Mouse (Mus musculus) liver, embryonic 11.5 days (tissue): ENCODE measurements around the gene Wnt5a. TPM values are rescaled to one million over a fixed set of nuclear protein-coding genes. Genes with fewer than 3 reads are reported as not detected.

Experiments used
- ATAC-seq: fragments of 200-750 bp; cut with Nextera tagmentation; replicated peaks from 2 replicates; pipeline ENCODE4 v1.8.0; 2017; ENCODE audit warnings: moderate number of reproducible peaks, mild to moderate bottlenecking, moderate TSS enrichment, moderate library complexity; ENCODE audit not compliant: low FRiP score
- DNase-seq: peaks from one replicate; pipeline ENCODE4 v3.0.0-alpha.2; 2017; ENCODE audit warnings: low spot score
- H3K27ac ChIP-seq: fragments of 300-500 bp; sonication (generic); 2 replicates; pipeline ENCODE4 v1.5.1; 2014; ENCODE audit warnings: mild to moderate bottlenecking, low read depth, low read length, control low read depth
- H3K27me3 ChIP-seq: fragments of 300-500 bp; sonication (generic); replicated peaks from 2 replicates; pipeline ENCODE4 v1.6.1; 2014; ENCODE audit warnings: low read length, mixed read lengths; ENCODE audit not compliant: control insufficient read depth, insufficient read depth
- H3K36me3 ChIP-seq: fragments of 300-500 bp; sonication (generic); 2 replicates; pipeline ENCODE4 v1.6.1; 2014; ENCODE audit warnings: mild to moderate bottlenecking, low read length, moderate library complexity, mixed read lengths; ENCODE audit not compliant: control insufficient read depth, insufficient read depth
- H3K4me1 ChIP-seq: fragments of 300-500 bp; sonication (generic); replicated peaks from 2 replicates; pipeline ENCODE4 v1.6.1; 2014; ENCODE audit warnings: low read length, mixed read lengths; ENCODE audit not compliant: control insufficient read depth, insufficient read depth
- H3K4me2 ChIP-seq: fragments of 300-500 bp; sonication (generic); 2 replicates; pipeline ENCODE4 v1.6.1; 2014; ENCODE audit warnings: mild to moderate bottlenecking, control low read depth, moderate library complexity
- H3K4me3 ChIP-seq: fragments of 300-500 bp; sonication (generic); 2 replicates; pipeline ENCODE4 v1.5.1; 2014; ENCODE audit warnings: low read depth, low read length, control low read depth
- H3K9ac ChIP-seq: fragments of 300-500 bp; sonication (generic); 2 replicates; pipeline ENCODE4 v1.6.1; 2014; ENCODE audit warnings: low read depth, low read length, control low read depth
- H3K9me3 ChIP-seq: fragments of 300-500 bp; sonication (generic); 2 replicates; pipeline ENCODE4 v1.6.1; 2016; ENCODE audit warnings: low read length, inconsistent platforms, mixed read lengths; ENCODE audit not compliant: control insufficient read depth
- WGBS: fragments of 180-500 bp; shearing (Covaris S2); extraction: QIAGEN DNeasy Blood & Tissue Kit; methylation state at CpG from one replicate; pipeline ENCODE4 v1.1.7; 2014; 5-methylcytosine and 5-hydroxymethylcytosine counted together
- polyA plus RNA-seq: library from polyadenylated mRNA; unstranded; fragments of >200 nt; fragmentation: Nextera tagmentation; extraction: Ambion mirVana; gene quantifications from 2 replicates; pipeline ENCODE4 v1.2.1, GENCODE M21; 2014

Wnt5a gene
- polyA plus RNA-seq, 1 experiment from 2014 or later = 3.7 TPM

- no peak for DNase-seq
- Histone ChIP-seq H3K9ac (no peak overlapping the region), H3K4me2 (no peak overlapping the region), H3K36me3 (no peaks in the 10 kb centered on the region), H3K9me3 (no peaks in the 10 kb centered on the region), H3K4me3 (no peak overlapping the region), H3K4me1 (no peaks in the 10 kb centered on the region), H3K27me3 (peaks cover 5% of the 10 kb centered on the region; the same call in 1 of the 2 replicates), H3K27ac (no peak overlapping the region)
- no peak for ATAC-seq
- 19% methylated on average over 1 of the region's 1 CpGs for WGBS
These were observed 27.0 kb downstream of the Wnt5a start for GRCm38 (mm10) chr14:28531531-28531930.

GRCm38 (mm10) chr14:28532943-28533342 lies 28.4 kb downstream of the Wnt5a start:
- Histone ChIP-seq H3K9me3 (no peaks in the 10 kb centered on the region), H3K4me3 (no peak overlapping the region), H3K27me3 (peaks cover 5% of the 10 kb centered on the region; the same call in 1 of the 2 replicates), H3K9ac (no peak overlapping the region), H3K36me3 (no peaks in the 10 kb centered on the region), H3K27ac (no peak overlapping the region), H3K4me1 (no peaks in the 10 kb centered on the region), H3K4me2 (no peak overlapping the region)
- 82% methylated on average over 11 of the region's 11 CpGs for WGBS
- DNase-seq (no peak), ATAC-seq (no peak)

DNA sequence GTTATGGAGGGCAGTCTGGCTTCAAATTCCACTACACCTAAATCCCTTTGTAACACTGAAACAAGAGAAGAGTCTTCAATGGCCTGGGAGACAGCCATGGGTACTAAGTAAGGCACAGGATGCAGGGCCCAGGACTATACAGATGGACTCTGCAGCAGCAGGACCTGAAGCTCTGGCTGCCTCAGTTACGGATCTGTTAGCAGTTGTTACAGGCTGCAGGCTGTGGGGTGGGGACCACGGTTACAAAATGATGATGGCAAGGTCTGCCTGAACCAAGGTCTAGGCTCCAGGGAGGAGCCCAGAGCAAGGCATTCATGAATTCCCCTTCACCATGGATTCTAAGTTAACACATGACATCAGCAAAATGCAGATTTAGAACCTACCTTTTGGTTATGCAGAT lies 29.3 kb downstream of the Wnt5a start:
- H3K36me3 ChIP-seq = no peaks in the 10 kb centered on the region
- peaks cover 5% of the 10 kb centered on the region; the same call in 1 of the 2 replicates for H3K27me3 ChIP-seq
- no peak overlapping the region for H3K4me2 ChIP-seq
- H3K9ac ChIP-seq = no peak overlapping the region
- 70% methylated on average over 2 of the region's 2 CpGs for WGBS
- no peaks in the 10 kb centered on the region for H3K4me1 ChIP-seq
- ATAC-seq (no peak), DNase-seq (no peak)
- no peak overlapping the region for H3K4me3 ChIP-seq
- no peaks in the 10 kb centered on the region for H3K9me3 ChIP-seq
- no peak overlapping the region for H3K27ac ChIP-seq

DNA sequence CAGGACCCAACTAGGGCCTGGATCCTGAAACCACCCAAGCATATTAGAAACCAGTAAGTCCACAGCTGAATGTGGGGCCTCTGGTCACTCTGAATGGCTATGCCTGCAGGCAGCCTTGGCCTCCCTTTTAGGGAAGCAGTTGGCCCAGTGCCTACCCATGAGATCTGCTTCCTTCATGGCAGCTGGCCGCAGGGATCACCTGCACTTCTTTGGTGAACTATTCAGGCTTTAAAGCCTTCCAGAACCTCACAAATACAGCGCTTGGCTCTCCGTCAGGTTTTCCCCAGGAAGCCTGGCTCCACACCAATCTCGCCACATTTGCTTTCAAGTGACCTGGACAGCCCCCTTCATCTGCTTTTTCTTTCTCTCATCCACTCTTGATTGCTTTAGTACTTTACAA lies 31.3 kb downstream of the Wnt5a start:
- 77% methylated on average over 4 of the region's 4 CpGs for WGBS
- Histone ChIP-seq H3K27ac (no peak overlapping the region), H3K4me1 (no peaks in the 10 kb centered on the region), H3K9me3 (no peaks in the 10 kb centered on the region), H3K4me2 (no peak overlapping the region), H3K36me3 (no peaks in the 10 kb centered on the region), H3K9ac (no peak overlapping the region), H3K27me3 (0 out of 2 replicates have a peak, but pooled peaks cover 2% of the 10 kb centered on the region), H3K4me3 (no peak overlapping the region)
- ATAC-seq (no peak), DNase-seq (no peak)

DNA sequence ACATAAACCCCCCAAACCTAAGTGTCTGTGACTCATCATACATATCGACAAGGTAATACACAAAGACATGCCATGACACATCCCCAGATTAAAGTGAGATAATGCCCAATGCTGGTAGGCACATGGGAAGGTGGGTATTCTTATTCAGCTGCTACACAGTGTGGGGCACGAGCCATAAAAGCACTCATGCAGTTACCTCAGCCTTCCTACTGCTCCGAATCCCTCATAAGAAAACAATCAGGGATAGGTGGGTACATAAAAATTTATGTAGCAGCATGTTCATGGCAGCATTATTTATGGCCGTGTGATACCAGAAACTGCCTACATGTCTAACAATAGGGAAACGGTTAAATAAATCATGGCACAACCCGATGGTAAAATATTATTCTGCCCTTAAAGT lies 35.0 kb downstream of the Wnt5a start:
- WGBS = 77% methylated on average over 6 of the region's 6 CpGs
- ATAC-seq = no peak
- no peak overlapping the region for H3K27ac ChIP-seq

GRCm38 (mm10) chr14:28542117-28542741 lies 37.7 kb downstream of the Wnt5a start:
- DNase-seq (no peak), ATAC-seq (no peak)
- no peak overlapping the region for H3K4me3 ChIP-seq
- no peak overlapping the region for H3K27ac ChIP-seq
- 63% methylated on average over 4 of the region's 4 CpGs for WGBS
- H3K4me2 ChIP-seq = no peak overlapping the region
- no peaks in the 10 kb centered on the region for H3K9me3 ChIP-seq
- no peaks in the 10 kb centered on the region for H3K36me3 ChIP-seq
- H3K27me3 ChIP-seq = no peaks in the 10 kb centered on the region
- H3K9ac ChIP-seq = no peak overlapping the region
- H3K4me1 ChIP-seq = no peaks in the 10 kb centered on the region

More for the DNA sequence above, 35.0 kb downstream of the Wnt5a start:
- Histone ChIP-seq H3K9ac (no peak overlapping the region), H3K4me3 (no peak overlapping the region), H3K4me2 (no peak overlapping the region), H3K9me3 (no peaks in the 10 kb centered on the region), H3K27me3 (no peaks in the 10 kb centered on the region), H3K4me1 (no peaks in the 10 kb centered on the region), H3K36me3 (no peaks in the 10 kb centered on the region)
- DNase-seq = no peak

- WGBS = 61% methylated on average over 6 of the region's 6 CpGs
- no peak overlapping the region for H3K27ac ChIP-seq
- DNase-seq = no peak
- no peaks in the 10 kb centered on the region for H3K9me3 ChIP-seq
- H3K4me1 ChIP-seq = no peaks in the 10 kb centered on the region
- no peak overlapping the region for H3K4me2 ChIP-seq
- no peaks in the 10 kb centered on the region for H3K36me3 ChIP-seq
- H3K9ac ChIP-seq = no peak overlapping the region
- no peak overlapping the region for H3K4me3 ChIP-seq
- ATAC-seq = no peak
- H3K27me3 ChIP-seq = no peaks in the 10 kb centered on the region
These were observed 57.3 kb downstream of the Wnt5a start for GRCm38 (mm10) chr14:28561861-28562260.
